Mouse (Mus musculus): ENCODE data around the gene Srrm3.

DNA sequence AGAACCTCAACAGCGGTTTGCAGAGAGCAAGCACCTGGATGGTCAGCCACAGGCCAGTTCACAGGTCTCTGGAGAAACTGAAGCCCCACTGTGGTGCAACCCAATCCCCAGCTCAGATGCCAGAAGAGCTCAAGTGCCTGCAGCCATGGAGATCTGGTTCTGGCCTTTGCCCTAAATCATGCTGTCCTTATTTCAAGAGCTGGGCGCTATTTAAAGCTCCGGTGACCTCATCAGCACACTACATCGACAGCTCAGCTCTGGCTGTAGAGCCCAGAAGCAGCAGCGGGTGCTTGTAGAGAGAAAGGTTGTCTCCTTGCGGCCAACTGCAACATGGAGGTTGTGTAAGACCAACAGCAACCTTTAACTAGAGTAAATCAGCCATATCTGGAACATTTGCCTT, 107.5 kb downstream of the Srrm3 start:
- TF ChIP-seq CTCF (conservative IDR thresholded peaks at IDR 0.05; ENCODE audit: insufficient read depth, insufficient read length, low read depth, low read length) (no peak; the same call in 1 of the 2 replicates), POLR2A (IDR thresholded peaks at IDR 0.05; ENCODE audit: low read depth, low read length) (no peak)

All from kidney, adult 2 months (tissue).